Mouse (Mus musculus) kidney, adult 8-10 months (tissue): Measurements from ENCODE around the gene Gli3.

Experiments used
- DNase-seq, 2 experiments: peaks; one replicate each; pipeline ENCODE4 v3.0.0; 2022

Gene Gli3

GRCm38 (mm10) chr13:15462830-15463491, at the start of gene Gli3:
TSS of gene Gli3 (plus strand) at chr13:15463235.
- DNase-seq: peak in 1 of 2 experiments; percentile 22

- no peak for DNase-seq
These were observed 41.8 kb upstream of the Gli3 start for GRCm38 (mm10) chr13:15421182-15421750.

- DNase-seq: no peak
These were observed 21.0 kb upstream of the Gli3 start for GRCm38 (mm10) chr13:15442002-15442401.

- no peak for DNase-seq
These were observed 18.7 kb upstream of the Gli3 start for GRCm38 (mm10) chr13:15444312-15444711.

- DNase-seq: no peak
These were observed 17.4 kb upstream of the Gli3 start for GRCm38 (mm10) chr13:15445591-15445990.

GRCm38 (mm10) chr13:15446004-15446403, 17.0 kb upstream of the Gli3 start:
- DNase-seq: no peak

- no peak for DNase-seq
These were observed 16.1 kb upstream of the Gli3 start for GRCm38 (mm10) chr13:15446782-15447564.

GRCm38 (mm10) chr13:15450941-15451340, 12.1 kb upstream of the Gli3 start:
- no peak for DNase-seq

- DNase-seq: no peak
These were observed 5.2 kb upstream of the Gli3 start for GRCm38 (mm10) chr13:15457841-15458240.

GRCm38 (mm10) chr13:15461926-15462325, 1.1 kb upstream of the Gli3 start:
- no peak for DNase-seq

- DNase-seq: peak in 1 of 2 experiments; percentile 6
These were observed 551 bp downstream of the Gli3 start for GRCm38 (mm10) chr13:15463492-15464080.

GRCm38 (mm10) chr13:15464081-15464526, 1.1 kb downstream of the Gli3 start:
- DNase-seq: no peak

GRCm38 (mm10) chr13:15464741-15465250, 1.8 kb downstream of the Gli3 start:
- DNase-seq: no peak

GRCm38 (mm10) chr13:15466496-15466895, 3.5 kb downstream of the Gli3 start:
- no peak for DNase-seq

- no peak for DNase-seq
These were observed 4.4 kb downstream of the Gli3 start for GRCm38 (mm10) chr13:15467409-15467808.

GRCm38 (mm10) chr13:15468421-15468820, 5.4 kb downstream of the Gli3 start:
- DNase-seq: no peak

- DNase-seq: no peak
These were observed 7.0 kb downstream of the Gli3 start for GRCm38 (mm10) chr13:15470056-15470455.

- no peak for DNase-seq
These were observed 9.7 kb downstream of the Gli3 start for GRCm38 (mm10) chr13:15472712-15473111.

GRCm38 (mm10) chr13:15474393-15474792, 11.4 kb downstream of the Gli3 start:
- DNase-seq: no peak

- no peak for DNase-seq
These were observed 23.2 kb downstream of the Gli3 start for GRCm38 (mm10) chr13:15486033-15486891.

- no peak for DNase-seq
These were observed 24.3 kb downstream of the Gli3 start for GRCm38 (mm10) chr13:15487334-15487733.

GRCm38 (mm10) chr13:15488065-15488464, 25.0 kb downstream of the Gli3 start:
- DNase-seq: no peak
